Mouse (Mus musculus) kidney, adult 2 months (tissue): ENCODE data around the gene Akr1cl.

Experiments used
- CTCF ChIP-seq: fragments of 200-500 bp; conservative IDR thresholded peaks from 2 replicates; pipeline ENCODE4 v1.5.1; 2011; ENCODE audit warnings: low read depth, mild to moderate bottlenecking, control low read depth, low read length, moderate library complexity, mixed read lengths; ENCODE audit not compliant: insufficient read depth, insufficient read length
- POLR2A ChIP-seq: fragments of 200-500 bp; IDR thresholded peaks from one replicate; pipeline ENCODE4 v1.6.1; 2011; ENCODE audit warnings: low read depth, low read length, control low read depth

GRCm38 (mm10) chr1:65052140-65052539 is 19.6 kb upstream of the Akr1cl start:
- TF ChIP-seq POLR2A (no peak), CTCF (no peak)
